Mouse (Mus musculus): ENCODE data around the gene Svbp.

- TF ChIP-seq CTCF (IDR thresholded peaks at IDR 0.05; ENCODE audit: low read depth, low read length) (no peak), POLR2A (IDR thresholded peaks at IDR 0.05; ENCODE audit: insufficient read depth, low read length) (no peak), EP300 (IDR thresholded peaks at IDR 0.05; ENCODE audit: insufficient read depth, low read depth, low read length) (no peak)
These were observed 29.2 kb upstream of the Svbp start for GRCm38 (mm10) chr4:119165916-119166315.

Measured in ES-Bruce4 (cell line).